Mouse (Mus musculus): ENCODE results near the gene Rela. TPM values are rescaled to one million over a fixed set of nuclear protein-coding genes. Genes with fewer than 3 reads are reported as not detected.
A peak's percentile ranks its signal among the peaks of the same experiment; 100 is the strongest.

Gene Rela
- polyA plus RNA-seq, 1 experiment from 2014 or later = 29.8 TPM

DNA sequence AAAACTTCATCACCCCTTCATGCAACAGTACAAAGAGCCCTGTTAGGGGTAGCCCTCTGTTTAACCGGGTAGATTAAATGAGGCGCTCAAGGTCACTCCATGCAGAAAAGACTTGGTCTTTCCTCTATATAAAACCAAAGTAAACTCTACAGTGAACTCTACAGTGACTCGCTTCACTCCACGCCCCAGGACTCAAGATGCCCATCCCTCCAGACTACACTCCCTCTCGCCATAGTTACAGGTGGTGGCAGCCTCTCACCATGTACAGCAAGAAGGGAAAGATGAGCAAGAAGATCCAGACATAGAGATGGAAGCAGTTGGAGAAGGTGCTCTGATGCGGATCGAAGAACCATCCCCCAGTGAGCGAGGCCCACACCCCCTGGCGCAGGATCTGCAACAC, 50.5 kb downstream of the Rela start:
- Histone ChIP-seq H3K27ac (ENCODE audit: low read depth, low read length) (peak overlapping the region; percentile 68; the same call in 1 of the 2 replicates), H3K4me1 (ENCODE audit: control insufficient read depth, insufficient read depth, low read length) (peaks cover 21% of the 10 kb centered on the region), H3K27me3 (replicated peaks; ENCODE audit: control insufficient read depth, insufficient read depth, low read length) (no peaks in the 10 kb centered on the region), H3K9ac (ENCODE audit: low read length) (peak overlapping the region; percentile 87), H3K36me3 (ENCODE audit: control insufficient read depth, insufficient read depth, low read length) (peaks cover 61% of the 10 kb centered on the region), H3K4me3 (ENCODE audit: low read depth, low read length) (peak overlapping the region; percentile 89), H3K4me2 (ENCODE audit: low read length) (peak overlapping the region; percentile 100), H3K9me3 (replicated peaks; ENCODE audit: control insufficient read depth, low read length) (no peaks in the 10 kb centered on the region)
- no peak for ATAC-seq
- DNase-seq (ENCODE audit: low spot score) = no peak
- 19% methylated on average over 9 of the region's 9 CpGs for WGBS

DNA sequence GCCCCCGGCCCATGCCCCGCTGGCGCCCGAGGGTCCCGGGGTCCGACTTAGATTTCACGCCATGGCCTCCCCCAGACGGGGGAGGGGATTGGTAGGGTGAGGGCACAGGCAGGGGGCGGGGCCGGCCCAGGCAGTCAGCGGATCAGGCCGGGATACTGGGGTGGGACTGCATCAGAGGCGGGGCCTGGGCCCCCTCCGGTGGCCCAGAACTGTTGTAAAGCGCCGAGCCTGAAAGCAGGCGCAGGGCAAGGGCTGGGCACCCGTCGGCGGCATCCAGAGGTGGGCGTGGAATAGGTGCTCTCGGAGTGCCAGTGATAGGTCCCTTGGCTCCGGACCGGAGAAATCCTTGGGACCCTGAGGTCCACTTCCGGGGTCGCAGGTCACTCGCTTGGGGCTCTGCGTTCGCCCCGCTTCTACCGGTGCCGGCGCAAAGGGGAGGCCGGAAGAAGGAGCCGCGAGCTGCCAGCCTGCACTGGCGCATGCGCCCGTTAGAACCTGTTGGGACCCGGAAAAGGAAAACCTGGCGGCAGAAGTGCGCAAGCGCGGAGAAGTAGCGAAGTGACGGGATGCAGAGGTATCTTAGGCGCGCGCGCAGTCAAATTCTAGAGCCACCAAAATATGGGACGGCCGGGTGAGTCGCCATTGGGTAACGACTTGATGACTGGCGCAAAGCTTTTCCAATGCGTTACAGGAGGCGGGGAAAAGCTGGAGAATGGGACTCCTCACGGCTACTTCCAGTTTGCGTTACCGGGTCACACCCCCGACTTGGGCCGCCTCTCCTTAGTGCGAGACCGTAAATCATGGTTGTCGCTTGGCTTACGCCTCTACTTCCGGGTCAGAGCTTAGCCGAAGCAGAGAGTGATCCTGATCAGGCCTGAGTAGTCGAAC, 51.2 kb downstream of the Rela start, which contains the start of the genes Map3k11 and Pcnx3:
TSS of gene Map3k11 (plus strand) at position 543 of the 888 bp plus-strand sequence.
TSS of gene Pcnx3 (minus strand) at position 709 of the 888 bp plus-strand sequence.
- DNase-seq (ENCODE audit: low spot score) (peak; percentile 99), ATAC-seq (peak; percentile 96)
- H3K36me3 ChIP-seq (ENCODE audit: control insufficient read depth, insufficient read depth, low read length) = peaks cover 60% of the 10 kb centered on the region
- WGBS = under 1% methylated on average over 69 of the region's 69 CpGs
- peaks cover 21% of the 10 kb centered on the region for H3K4me1 ChIP-seq (ENCODE audit: control insufficient read depth, insufficient read depth, low read length)
- no peaks in the 10 kb centered on the region for H3K9me3 ChIP-seq (replicated peaks; ENCODE audit: control insufficient read depth, low read length)
- peak within 1 kb of the TSS; percentile 89 for H3K4me3 ChIP-seq (ENCODE audit: low read depth, low read length)
- no peaks in the 10 kb centered on the region for H3K27me3 ChIP-seq (replicated peaks; ENCODE audit: control insufficient read depth, insufficient read depth, low read length)
- peak within 1 kb of the TSS; percentile 87 for H3K9ac ChIP-seq (ENCODE audit: low read length)
- peak within 1 kb of the TSS; percentile 78 for H3K27ac ChIP-seq (ENCODE audit: low read depth, low read length)
- peak within 1 kb of the TSS; percentile 100 for H3K4me2 ChIP-seq (ENCODE audit: low read length)

DNA sequence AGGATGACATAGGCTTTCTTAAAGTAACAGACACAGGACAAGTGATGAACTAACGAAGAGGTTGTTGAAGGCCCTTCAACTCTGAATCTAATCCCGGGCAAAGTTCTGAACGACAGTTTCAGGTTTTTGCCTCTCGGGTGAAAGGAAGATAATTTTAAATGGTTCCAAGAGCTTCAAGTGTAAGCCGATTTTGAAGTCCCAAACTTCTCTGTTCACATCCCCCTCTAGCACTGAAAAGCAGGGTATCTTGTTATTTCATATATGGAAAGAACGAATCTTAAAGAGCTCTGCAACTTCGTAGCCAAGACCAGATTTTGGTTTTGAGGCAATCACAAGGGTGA, 51.8 kb downstream of the Rela start:
- no peaks in the 10 kb centered on the region for H3K27me3 ChIP-seq (replicated peaks; ENCODE audit: control insufficient read depth, insufficient read depth, low read length)
- peak overlapping the region; percentile 61 for H3K27ac ChIP-seq (ENCODE audit: low read depth, low read length)
- DNase-seq (ENCODE audit: low spot score) (no peak), ATAC-seq (no peak)
- peak overlapping the region; percentile 100 for H3K4me2 ChIP-seq (ENCODE audit: low read length)
- H3K36me3 ChIP-seq (ENCODE audit: control insufficient read depth, insufficient read depth, low read length) = peaks cover 60% of the 10 kb centered on the region
- no peaks in the 10 kb centered on the region for H3K9me3 ChIP-seq (replicated peaks; ENCODE audit: control insufficient read depth, low read length)
- H3K4me3 ChIP-seq (ENCODE audit: low read depth, low read length) = peak overlapping the region; percentile 89
- WGBS = 2% methylated on average over 7 of the region's 7 CpGs
- H3K9ac ChIP-seq (ENCODE audit: low read length) = peak overlapping the region; percentile 84
- H3K4me1 ChIP-seq (ENCODE audit: control insufficient read depth, insufficient read depth, low read length) = peaks cover 21% of the 10 kb centered on the region

DNA sequence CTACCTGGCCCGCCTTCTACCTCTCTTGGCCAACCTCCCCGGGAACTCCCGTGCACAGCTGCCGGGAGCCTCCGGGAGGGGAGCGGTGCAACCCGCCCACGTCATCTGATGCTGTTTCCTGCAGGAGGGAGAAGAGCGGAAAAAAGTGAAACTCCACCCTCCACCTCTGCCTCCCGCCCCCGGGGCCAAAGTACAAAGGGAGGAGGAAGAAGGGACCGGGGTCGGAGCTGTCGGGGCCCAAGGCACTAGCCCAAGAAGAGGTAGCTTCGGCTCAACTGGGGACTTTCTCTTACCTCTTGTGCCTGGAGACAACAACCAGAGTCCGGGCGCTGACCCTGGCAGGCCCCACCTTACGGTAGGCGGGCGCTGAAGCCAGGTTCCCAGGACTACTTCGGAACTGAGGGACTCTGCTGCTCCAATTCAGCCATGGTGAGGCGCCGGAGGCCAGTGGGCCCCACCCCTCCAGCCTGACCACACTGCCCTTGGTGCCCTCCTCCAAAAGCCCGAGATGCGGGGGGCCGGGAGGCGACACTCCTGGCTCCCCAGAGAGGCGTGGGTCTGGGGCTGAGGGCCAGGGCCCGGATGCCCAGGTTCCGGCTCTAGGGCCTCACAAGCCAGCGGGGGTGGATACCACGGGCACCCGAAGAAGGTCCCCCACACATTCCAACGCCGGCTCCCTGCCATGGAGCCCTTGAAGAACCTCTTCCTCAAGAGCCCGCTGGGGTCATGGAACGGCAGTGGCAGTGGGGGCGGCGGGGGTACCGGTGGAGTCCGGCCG, 52.5 kb downstream of the Rela start:
- no peaks in the 10 kb centered on the region for H3K27me3 ChIP-seq (replicated peaks; ENCODE audit: control insufficient read depth, insufficient read depth, low read length)
- 9% methylated on average over 42 of the region's 42 CpGs for WGBS
- peaks cover 55% of the 10 kb centered on the region for H3K36me3 ChIP-seq (ENCODE audit: control insufficient read depth, insufficient read depth, low read length)
- H3K4me3 ChIP-seq (ENCODE audit: low read depth, low read length) = peak overlapping the region; percentile 89
- DNase-seq (ENCODE audit: low spot score) = peak; percentile 66
- peak overlapping the region; percentile 61 for H3K27ac ChIP-seq (ENCODE audit: low read depth, low read length)
- peaks cover 21% of the 10 kb centered on the region for H3K4me1 ChIP-seq (ENCODE audit: control insufficient read depth, insufficient read depth, low read length)
- H3K4me2 ChIP-seq (ENCODE audit: low read length) = peak overlapping the region; percentile 100
- ATAC-seq = peak; percentile 29; the same call in 1 of the 2 replicates
- peak overlapping the region; percentile 84 for H3K9ac ChIP-seq (ENCODE audit: low read length)
- H3K9me3 ChIP-seq (replicated peaks; ENCODE audit: control insufficient read depth, low read length) = no peaks in the 10 kb centered on the region

DNA sequence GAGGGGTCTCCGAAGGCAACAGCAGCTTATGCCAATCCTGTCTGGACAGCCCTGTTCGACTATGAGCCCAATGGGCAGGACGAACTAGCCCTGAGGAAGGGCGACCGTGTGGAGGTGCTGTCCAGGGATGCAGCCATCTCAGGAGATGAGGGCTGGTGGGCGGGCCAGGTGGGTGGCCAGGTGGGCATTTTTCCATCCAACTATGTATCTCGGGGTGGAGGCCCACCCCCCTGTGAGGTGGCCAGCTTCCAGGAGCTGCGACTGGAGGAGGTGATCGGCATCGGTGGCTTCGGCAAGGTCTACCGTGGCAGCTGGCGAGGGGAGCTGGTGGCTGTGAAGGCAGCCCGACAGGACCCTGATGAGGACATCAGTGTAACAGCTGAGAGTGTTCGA, 53.1 kb downstream of the Rela start:
- peaks cover 21% of the 10 kb centered on the region for H3K4me1 ChIP-seq (ENCODE audit: control insufficient read depth, insufficient read depth, low read length)
- peak overlapping the region; percentile 100 for H3K4me2 ChIP-seq (ENCODE audit: low read length)
- no peak for DNase-seq (ENCODE audit: low spot score)
- no peaks in the 10 kb centered on the region for H3K27me3 ChIP-seq (replicated peaks; ENCODE audit: control insufficient read depth, insufficient read depth, low read length)
- H3K9me3 ChIP-seq (replicated peaks; ENCODE audit: control insufficient read depth, low read length) = no peaks in the 10 kb centered on the region
- H3K9ac ChIP-seq (ENCODE audit: low read length) = peak overlapping the region; percentile 84
- peak overlapping the region; percentile 89 for H3K4me3 ChIP-seq (ENCODE audit: low read depth, low read length)
- peaks cover 55% of the 10 kb centered on the region for H3K36me3 ChIP-seq (ENCODE audit: control insufficient read depth, insufficient read depth, low read length)
- WGBS = 77% methylated on average over 15 of the region's 15 CpGs
- no peak for ATAC-seq
- H3K27ac ChIP-seq (ENCODE audit: low read depth, low read length) = peak overlapping the region; percentile 61; the same call in 1 of the 2 replicates

DNA sequence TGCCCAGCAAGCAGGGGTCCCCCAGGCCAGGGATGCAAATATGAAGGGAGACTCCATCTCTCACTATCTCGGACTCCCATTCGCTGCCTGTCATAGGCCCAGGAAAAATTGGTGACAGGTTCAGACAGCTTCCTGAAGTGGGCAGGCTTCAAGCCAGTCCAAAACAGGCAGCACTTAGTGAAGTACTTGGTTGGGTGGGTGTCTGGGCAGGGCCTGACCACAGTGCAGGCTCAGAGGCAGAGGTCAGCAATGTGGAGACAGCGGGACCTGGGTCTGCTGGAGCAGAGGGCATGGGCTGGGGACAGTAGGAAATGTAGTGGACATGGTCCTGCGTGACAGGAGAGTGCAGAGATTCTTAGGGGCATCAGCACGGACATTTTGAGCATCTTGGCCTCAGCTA, 54.3 kb downstream of the Rela start:
- 0 out of 2 replicates have a peak overlapping the region, but pooled peaks have one; percentile 89 for H3K4me3 ChIP-seq (ENCODE audit: low read depth, low read length)
- H3K9me3 ChIP-seq (replicated peaks; ENCODE audit: control insufficient read depth, low read length) = no peaks in the 10 kb centered on the region
- peak overlapping the region; percentile 100 for H3K4me2 ChIP-seq (ENCODE audit: low read length)
- peaks cover 54% of the 10 kb centered on the region for H3K36me3 ChIP-seq (ENCODE audit: control insufficient read depth, insufficient read depth, low read length)
- H3K4me1 ChIP-seq (ENCODE audit: control insufficient read depth, insufficient read depth, low read length) = peaks cover 24% of the 10 kb centered on the region
- no peak for ATAC-seq
- peak overlapping the region; percentile 40 for H3K9ac ChIP-seq (ENCODE audit: low read length)
- H3K27ac ChIP-seq (ENCODE audit: low read depth, low read length) = no peak overlapping the region
- 93% methylated on average over 5 of the region's 5 CpGs for WGBS
- H3K27me3 ChIP-seq (replicated peaks; ENCODE audit: control insufficient read depth, insufficient read depth, low read length) = no peaks in the 10 kb centered on the region
- DNase-seq (ENCODE audit: low spot score) = no peak

DNA sequence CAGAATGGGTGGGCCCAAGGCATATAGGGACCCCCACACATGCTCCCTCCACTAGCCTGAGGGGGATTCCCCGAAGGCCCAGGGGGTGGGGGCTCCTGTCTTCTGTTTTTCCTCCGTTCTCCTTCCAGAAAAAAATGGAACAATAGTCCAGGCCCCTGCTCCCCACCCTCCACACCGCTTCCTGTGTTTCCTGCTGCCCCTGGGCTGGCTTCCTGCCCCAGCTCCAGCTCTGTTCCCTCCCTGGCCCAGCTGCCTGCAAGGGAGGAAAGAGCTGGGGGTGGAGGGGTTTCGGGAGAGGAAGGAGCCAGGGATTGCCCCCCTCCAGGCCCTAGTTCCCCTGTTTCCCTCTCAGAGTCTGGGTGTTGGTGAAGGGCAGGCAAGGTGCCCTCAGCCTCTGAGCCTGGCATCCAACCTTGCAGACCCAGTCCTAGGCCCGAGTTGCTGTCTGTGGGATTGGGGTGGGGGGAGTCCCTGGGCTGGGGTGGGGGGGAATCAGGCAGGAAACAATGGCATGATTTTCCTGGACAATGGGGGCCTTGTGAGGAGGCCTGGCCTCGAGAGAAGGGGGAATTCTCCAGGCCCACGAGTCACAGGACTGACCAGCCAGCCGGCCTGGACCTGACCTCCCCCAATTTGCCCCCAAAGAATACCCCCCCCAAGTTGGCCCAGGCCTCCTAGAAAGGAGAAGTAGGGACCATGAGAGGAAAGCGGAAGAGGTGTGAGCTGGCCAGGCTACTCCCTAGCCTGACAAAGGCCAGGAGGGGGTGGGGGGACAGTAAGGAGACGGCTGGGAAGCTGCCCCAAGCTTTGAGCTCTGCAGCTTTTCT, 55.0 kb downstream of the Rela start:
- Histone ChIP-seq H3K9ac (ENCODE audit: low read length) (peak overlapping the region; percentile 40), H3K4me2 (ENCODE audit: low read length) (peak overlapping the region; percentile 4; the same call in 1 of the 2 replicates), H3K4me3 (ENCODE audit: low read depth, low read length) (no peak overlapping the region), H3K27me3 (replicated peaks; ENCODE audit: control insufficient read depth, insufficient read depth, low read length) (no peaks in the 10 kb centered on the region), H3K9me3 (replicated peaks; ENCODE audit: control insufficient read depth, low read length) (no peaks in the 10 kb centered on the region), H3K36me3 (ENCODE audit: control insufficient read depth, insufficient read depth, low read length) (peaks cover 57% of the 10 kb centered on the region), H3K27ac (ENCODE audit: low read depth, low read length) (peak overlapping the region; percentile 27; the same call in 1 of the 2 replicates), H3K4me1 (ENCODE audit: control insufficient read depth, insufficient read depth, low read length) (peaks cover 23% of the 10 kb centered on the region)
- WGBS = 74% methylated on average over 10 of the region's 10 CpGs
- ATAC-seq (no peak), DNase-seq (ENCODE audit: low spot score) (no peak)

DNA sequence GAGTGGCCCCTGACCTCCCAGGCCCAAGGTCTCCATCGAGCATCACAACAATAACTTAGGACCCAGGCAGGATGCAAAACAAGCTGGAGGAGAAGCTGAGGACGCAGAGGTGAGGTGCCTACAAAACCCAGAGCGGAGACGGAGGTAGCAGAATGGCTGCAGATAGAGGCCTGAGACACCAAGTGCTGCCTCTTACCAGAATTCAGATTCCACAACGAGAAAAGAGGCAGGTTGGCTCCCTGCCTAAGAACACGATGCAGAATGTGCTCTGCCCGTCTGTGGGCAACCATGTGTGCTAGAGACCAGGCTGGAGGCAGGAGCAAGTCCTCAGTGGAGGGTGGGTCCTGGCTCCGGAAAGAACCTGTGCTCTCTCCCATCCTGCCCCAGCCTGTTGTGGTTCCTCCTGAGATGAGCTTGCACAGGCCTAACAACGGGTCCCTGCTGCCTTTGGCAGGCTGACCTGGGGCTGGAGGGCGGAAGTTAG, 55.7 kb downstream of the Rela start:
- WGBS = 86% methylated on average over 10 of the region's 10 CpGs
- Histone ChIP-seq H3K27ac (ENCODE audit: low read depth, low read length) (0 out of 2 replicates have a peak overlapping the region, but pooled peaks have one; percentile 27), H3K9ac (ENCODE audit: low read length) (peak overlapping the region; percentile 32; the same call in 1 of the 2 replicates), H3K36me3 (ENCODE audit: control insufficient read depth, insufficient read depth, low read length) (peaks cover 63% of the 10 kb centered on the region), H3K27me3 (replicated peaks; ENCODE audit: control insufficient read depth, insufficient read depth, low read length) (no peaks in the 10 kb centered on the region), H3K9me3 (replicated peaks; ENCODE audit: control insufficient read depth, low read length) (no peaks in the 10 kb centered on the region), H3K4me3 (ENCODE audit: low read depth, low read length) (no peak overlapping the region), H3K4me2 (ENCODE audit: low read length) (0 out of 2 replicates have a peak overlapping the region, but pooled peaks have one; percentile 4), H3K4me1 (ENCODE audit: control insufficient read depth, insufficient read depth, low read length) (peaks cover 17% of the 10 kb centered on the region)
- ATAC-seq = no peak
- no peak for DNase-seq (ENCODE audit: low spot score)
